Mouse (Mus musculus) midbrain, embryonic 14.5 days (tissue): Measurements from ENCODE around the gene Rnpc3. TPM values are rescaled to one million over a fixed set of nuclear protein-coding genes. Genes with fewer than 3 reads are reported as not detected.

ENCODE experiments used
- ATAC-seq: fragments of 200-750 bp; cut with Nextera tagmentation; 2 replicates; pipeline ENCODE4 v1.8.0; 2017; ENCODE audit warnings: moderate number of reproducible peaks, moderate library complexity; ENCODE audit not compliant: low FRiP score, low TSS enrichment
- DNase-seq: peaks from one replicate; pipeline ENCODE4 v3.0.0-alpha.2; 2015
- H3K27ac ChIP-seq: fragments of 300-500 bp; sonication (generic); replicated peaks from 2 replicates; pipeline ENCODE4 v1.5.1; 2014; ENCODE audit warnings: mild to moderate bottlenecking, low read depth, low read length, moderate library complexity
- H3K27me3 ChIP-seq: fragments of 300-500 bp; sonication (generic); 2 replicates; pipeline ENCODE4 v1.6.1; 2014; ENCODE audit warnings: low read length, control low read depth, mixed read lengths; ENCODE audit not compliant: control insufficient read depth, insufficient read depth
- H3K36me3 ChIP-seq: fragments of 300-500 bp; sonication (generic); 2 replicates; pipeline ENCODE4 v1.6.1; 2014; ENCODE audit warnings: low read length, control low read depth; ENCODE audit not compliant: control insufficient read depth, insufficient read depth
- H3K4me1 ChIP-seq: fragments of 300-500 bp; sonication (generic); 2 replicates; pipeline ENCODE4 v1.6.1; 2014; ENCODE audit warnings: mild to moderate bottlenecking, antibody characterized with exemption, low read length, control low read depth; ENCODE audit not compliant: control insufficient read depth, insufficient read depth
- H3K4me2 ChIP-seq: fragments of 300-500 bp; sonication (generic); 2 replicates; pipeline ENCODE4 v1.6.1; 2014; ENCODE audit warnings: mild to moderate bottlenecking, low read length, moderate library complexity
- H3K4me3 ChIP-seq: fragments of 300-500 bp; sonication (generic); replicated peaks from 2 replicates; pipeline ENCODE4 v1.5.1; 2014; ENCODE audit warnings: low read depth, low read length
- H3K9ac ChIP-seq: fragments of 300-500 bp; sonication (generic); replicated peaks from 2 replicates; pipeline ENCODE4 v1.6.1; 2014; ENCODE audit warnings: mild to moderate bottlenecking, low read length, moderate library complexity
- H3K9me3 ChIP-seq: fragments of 300-500 bp; sonication (generic); 2 replicates; pipeline ENCODE4 v1.6.1; 2016; ENCODE audit warnings: low read length, control low read depth, mixed read lengths; ENCODE audit not compliant: control insufficient read depth
- WGBS: fragments of 180-500 bp; shearing (Covaris S2); extraction: QIAGEN DNeasy Blood & Tissue Kit; methylation state at CpG from one replicate; pipeline ENCODE4 v1.1.7; 2014; 5-methylcytosine and 5-hydroxymethylcytosine counted together
- polyA plus RNA-seq: library from polyadenylated mRNA; unstranded; fragments of >200 nt; fragmentation: Nextera tagmentation; extraction: Ambion mirVana; gene quantifications from 2 replicates; pipeline ENCODE4 v1.2.1, GENCODE M21; 2014

Gene Rnpc3
- polyA plus RNA-seq, 1 experiment from 2014 or later, result 64.0 TPM

DNA sequence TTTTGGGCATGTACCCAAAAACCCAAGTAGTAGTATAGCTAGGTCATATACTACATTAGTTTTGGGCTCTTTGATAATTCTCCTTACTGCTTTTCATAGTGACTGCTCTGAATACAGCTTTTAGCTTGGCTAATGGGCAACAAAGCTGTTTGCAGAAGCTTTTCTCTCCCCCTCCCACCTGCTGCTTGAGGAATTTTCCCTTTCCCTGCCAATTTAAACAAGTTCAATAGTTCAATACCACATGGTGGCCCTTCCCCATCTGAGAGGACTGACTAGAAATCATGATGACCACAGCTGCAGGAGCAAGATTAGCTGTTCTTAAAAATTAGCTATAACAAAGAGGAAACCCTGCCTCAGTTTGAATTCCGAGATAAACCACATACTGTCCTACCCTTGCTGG lies 39.1 kb downstream of the Rnpc3 start:
- Histone ChIP-seq H3K9me3 (no peaks in the 10 kb centered on the region), H3K27me3 (no peaks in the 10 kb centered on the region), H3K4me2 (no peak overlapping the region), H3K9ac (no peak overlapping the region), H3K27ac (no peak overlapping the region), H3K36me3 (0 out of 2 replicates have a peak, but pooled peaks cover 6% of the 10 kb centered on the region), H3K4me1 (no peaks in the 10 kb centered on the region), H3K4me3 (no peak overlapping the region)
- ATAC-seq (no peak), DNase-seq (peak; percentile 25)
- 62% methylated on average over 1 of the region's 1 CpGs for WGBS

DNA sequence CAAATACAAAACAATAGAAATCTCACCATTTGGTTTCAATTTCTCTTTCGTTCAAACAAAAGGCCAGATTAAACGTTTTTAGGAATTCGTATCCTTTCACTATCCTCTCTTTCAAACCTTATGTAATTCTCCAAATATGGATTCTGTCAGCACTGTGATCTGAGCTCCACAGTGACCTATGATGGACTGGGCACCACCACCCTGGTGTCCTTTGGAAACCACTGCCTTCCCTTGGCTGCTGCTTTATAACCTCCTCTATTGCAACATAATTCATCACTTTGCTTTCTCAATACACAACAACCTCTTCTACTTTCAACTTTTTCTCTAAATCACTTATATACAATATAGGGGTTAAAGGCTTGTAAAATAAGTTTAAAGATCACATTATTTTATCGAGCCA lies 55.4 kb downstream of the Rnpc3 start:
- no peak for DNase-seq
- Histone ChIP-seq H3K4me1 (no peaks in the 10 kb centered on the region), H3K36me3 (no peaks in the 10 kb centered on the region)

DNA sequence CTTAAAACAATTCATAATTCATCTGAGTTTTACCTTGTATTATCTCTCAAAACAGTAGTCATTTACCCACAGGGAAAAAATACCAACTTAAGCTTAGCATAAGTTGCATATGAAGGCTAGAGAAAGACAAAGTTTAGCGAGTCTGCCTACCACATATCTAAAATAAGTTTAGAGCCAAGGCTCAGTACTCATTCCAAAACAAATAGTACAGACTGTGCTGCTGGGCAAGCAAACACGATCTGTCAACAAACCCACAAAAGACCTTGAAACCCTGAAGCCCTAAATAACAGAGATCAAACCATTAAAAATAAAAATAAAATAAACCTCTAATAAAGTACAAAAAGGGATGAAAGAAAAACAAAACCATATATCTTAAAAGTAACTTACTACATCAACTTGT lies 55.8 kb downstream of the Rnpc3 start:
- DNase-seq (no peak), ATAC-seq (no peak)
- WGBS, result 82% methylated on average over 2 of the region's 2 CpGs
- Histone ChIP-seq H3K4me3 (no peak overlapping the region), H3K9ac (no peak overlapping the region), H3K4me2 (no peak overlapping the region), H3K9me3 (no peaks in the 10 kb centered on the region), H3K27me3 (no peaks in the 10 kb centered on the region), H3K36me3 (no peaks in the 10 kb centered on the region), H3K27ac (no peak overlapping the region), H3K4me1 (no peaks in the 10 kb centered on the region)

More for the DNA sequence above, 55.4 kb downstream of the Rnpc3 start:
- Histone ChIP-seq H3K9ac (no peak overlapping the region), H3K4me3 (no peak overlapping the region), H3K27me3 (no peaks in the 10 kb centered on the region), H3K4me2 (no peak overlapping the region), H3K27ac (no peak overlapping the region), H3K9me3 (no peaks in the 10 kb centered on the region)
- ATAC-seq, result no peak
- 86% methylated on average over 4 of the region's 4 CpGs for WGBS

DNA sequence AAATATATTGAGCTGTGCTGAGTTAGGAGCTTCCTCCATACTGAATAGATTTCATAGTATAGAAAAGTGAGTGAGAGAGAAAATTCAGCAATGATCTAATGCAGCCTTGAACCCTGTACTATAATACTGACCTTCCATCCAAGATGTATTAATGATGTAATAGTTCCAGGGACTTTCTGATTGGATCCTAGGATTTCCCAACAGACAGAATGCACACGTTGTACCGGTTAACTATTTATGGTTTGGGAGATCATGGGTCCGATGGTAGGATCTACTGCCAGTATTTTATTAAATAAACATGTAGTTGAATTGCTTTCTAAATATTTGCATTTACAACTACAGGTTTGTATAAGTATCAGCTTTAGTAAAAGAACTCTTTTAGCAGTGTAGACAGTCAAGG lies 57.8 kb downstream of the Rnpc3 start:
- DNase-seq (no peak), ATAC-seq (no peak)
- Histone ChIP-seq H3K36me3 (no peaks in the 10 kb centered on the region), H3K9me3 (no peaks in the 10 kb centered on the region), H3K4me3 (no peak overlapping the region), H3K4me2 (no peak overlapping the region), H3K9ac (no peak overlapping the region), H3K4me1 (no peaks in the 10 kb centered on the region), H3K27me3 (no peaks in the 10 kb centered on the region), H3K27ac (no peak overlapping the region)
- 85% methylated on average over 3 of the region's 3 CpGs for WGBS

Other genes with a start within 250 kb of the Rnpc3 start
- gene Amy2a1, start 97.7 kb downstream of the Rnpc3 start, polyA plus RNA-seq, result not detected in 2 replicates
- gene Amy1, start 23.4 kb downstream of the Rnpc3 start, polyA plus RNA-seq, result 29.2 TPM in 2 replicates